Mouse (Mus musculus): ENCODE measurements around the gene Hoxb9. TPM values are rescaled to one million over a fixed set of nuclear protein-coding genes. Genes with fewer than 3 reads are reported as not detected.

Gene Hoxb9
- polyA plus RNA-seq, 1 experiment from 2014 or later: not detected

DNA sequence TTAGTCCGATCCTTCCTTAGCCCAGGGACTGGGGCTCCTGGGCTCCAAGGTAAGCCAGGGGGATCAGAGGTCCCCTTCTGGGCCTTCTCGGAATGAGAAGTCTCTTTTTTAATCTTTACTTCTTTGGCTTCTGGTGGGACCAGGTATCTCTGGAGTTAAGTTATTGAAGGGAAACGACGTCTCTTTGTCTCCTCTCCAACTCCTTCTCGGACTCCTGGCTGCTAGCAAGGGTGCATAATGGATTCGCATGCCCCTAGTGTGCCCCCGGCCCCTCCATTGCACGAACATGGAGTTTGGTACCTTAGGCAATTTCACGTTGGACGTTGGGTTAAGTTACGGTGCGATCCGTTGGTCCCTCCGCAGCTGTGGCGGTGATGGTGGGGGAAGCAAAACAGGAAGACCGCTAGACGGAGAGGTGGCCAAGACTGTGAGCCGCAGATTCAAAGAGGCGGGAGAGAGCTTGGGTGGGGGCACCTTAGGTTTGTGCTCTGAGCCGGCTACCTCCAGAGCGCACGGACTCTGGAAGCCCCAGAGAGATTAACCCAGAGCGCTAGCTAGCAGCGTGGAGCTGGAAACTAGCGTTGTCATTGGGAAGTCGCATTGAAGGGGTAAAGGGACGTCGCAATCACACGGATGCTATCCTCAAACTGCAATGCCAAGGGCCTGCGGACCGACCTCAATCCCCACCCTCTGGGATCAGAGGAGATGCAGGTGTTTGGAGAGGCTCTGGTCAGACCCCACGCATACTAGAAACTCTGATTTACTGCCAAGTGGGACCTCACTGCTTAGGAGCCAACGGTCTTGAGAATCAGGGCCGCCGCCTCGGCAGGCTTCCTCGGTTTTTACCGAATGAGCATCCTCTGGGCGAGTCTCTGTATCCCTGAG lies 15.9 kb upstream of the Hoxb9 start:
- ATAC-seq (replicated peaks; ENCODE audit: low FRiP score) (no peak), DNase-seq (ENCODE audit: low spot score) (peak; percentile 54)
- Histone ChIP-seq H3K4me1 (replicated peaks; ENCODE audit: control insufficient read depth, insufficient read depth, low read length) (no peaks in the 10 kb centered on the region), H3K4me2 (ENCODE audit: low read depth, low read length, severe bottlenecking) (no peak overlapping the region), H3K4me3 (ENCODE audit: low read depth, low read length) (no peak overlapping the region), H3K9me3 (ENCODE audit: control insufficient read depth, low read length) (no peaks in the 10 kb centered on the region), H3K36me3 (ENCODE audit: control insufficient read depth, insufficient read depth, low read length) (no peaks in the 10 kb centered on the region), H3K27me3 (ENCODE audit: control insufficient read depth, insufficient read depth, low read length) (peaks cover 99% of the 10 kb centered on the region), H3K27ac (ENCODE audit: low read depth, low read length) (no peak overlapping the region), H3K9ac (ENCODE audit: low read length) (no peak overlapping the region)
- 2% methylated on average over 39 of the region's 39 CpGs for WGBS

DNA sequence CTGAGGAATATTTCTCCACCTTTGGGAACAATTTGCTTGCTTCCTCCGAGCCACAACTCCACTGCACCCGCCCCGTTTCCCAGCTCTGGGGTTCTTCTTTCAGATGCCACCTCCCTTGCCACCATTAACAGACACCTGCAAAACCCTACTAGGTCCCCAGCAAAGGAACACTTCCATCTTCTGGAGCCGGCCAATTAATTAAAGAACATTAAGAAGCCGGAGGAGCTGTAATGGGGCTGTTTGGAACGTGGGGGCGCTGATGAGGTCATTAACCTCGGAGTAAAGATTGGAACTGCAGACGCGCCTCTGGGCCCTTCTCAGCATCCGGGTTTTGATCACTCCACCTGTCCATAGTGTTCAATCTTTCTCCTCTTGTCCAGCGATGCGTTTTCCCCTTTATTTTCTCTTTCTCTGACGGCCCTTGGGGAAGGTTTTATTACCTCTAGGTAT lies 15.2 kb upstream of the Hoxb9 start:
- H3K9me3 ChIP-seq (ENCODE audit: control insufficient read depth, low read length): no peaks in the 10 kb centered on the region
- ATAC-seq (replicated peaks; ENCODE audit: low FRiP score) (no peak), DNase-seq (ENCODE audit: low spot score) (peak; percentile 56)
- H3K36me3 ChIP-seq (ENCODE audit: control insufficient read depth, insufficient read depth, low read length): no peaks in the 10 kb centered on the region
- peaks cover 99% of the 10 kb centered on the region for H3K27me3 ChIP-seq (ENCODE audit: control insufficient read depth, insufficient read depth, low read length)
- WGBS: under 1% methylated on average over 14 of the region's 14 CpGs
- no peak overlapping the region for H3K27ac ChIP-seq (ENCODE audit: low read depth, low read length)
- H3K9ac ChIP-seq (ENCODE audit: low read length): no peak overlapping the region
- no peak overlapping the region for H3K4me2 ChIP-seq (ENCODE audit: low read depth, low read length, severe bottlenecking)
- no peaks in the 10 kb centered on the region for H3K4me1 ChIP-seq (replicated peaks; ENCODE audit: control insufficient read depth, insufficient read depth, low read length)
- no peak overlapping the region for H3K4me3 ChIP-seq (ENCODE audit: low read depth, low read length)

DNA sequence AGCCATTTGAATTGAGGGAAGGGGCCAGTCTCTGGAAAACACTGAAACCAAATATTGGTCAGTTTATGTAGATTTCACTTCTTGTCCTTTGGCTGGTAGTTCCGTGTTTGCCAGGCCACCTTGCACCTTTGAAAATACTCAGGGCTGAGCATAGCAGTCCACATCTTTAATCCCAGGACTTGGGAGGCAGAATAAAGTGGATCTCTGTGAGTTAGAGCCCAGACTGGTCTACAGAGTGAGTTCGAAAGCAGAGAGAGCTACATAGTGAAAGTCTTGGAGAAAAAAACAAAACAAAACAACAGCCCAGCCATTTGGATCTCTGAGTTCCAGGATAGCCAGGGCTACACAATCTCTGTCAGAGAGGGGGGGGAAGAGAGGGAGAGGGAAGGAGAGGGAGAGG lies 14.1 kb upstream of the Hoxb9 start:
- H3K4me2 ChIP-seq (ENCODE audit: low read depth, low read length, severe bottlenecking): no peak overlapping the region
- ATAC-seq (replicated peaks; ENCODE audit: low FRiP score) (no peak), DNase-seq (ENCODE audit: low spot score) (peak; percentile 18)
- H3K4me1 ChIP-seq (replicated peaks; ENCODE audit: control insufficient read depth, insufficient read depth, low read length): no peaks in the 10 kb centered on the region
- no peaks in the 10 kb centered on the region for H3K9me3 ChIP-seq (ENCODE audit: control insufficient read depth, low read length)
- no peak overlapping the region for H3K27ac ChIP-seq (ENCODE audit: low read depth, low read length)
- WGBS: 28% methylated on average over 2 of the region's 2 CpGs
- H3K36me3 ChIP-seq (ENCODE audit: control insufficient read depth, insufficient read depth, low read length): no peaks in the 10 kb centered on the region
- no peak overlapping the region for H3K4me3 ChIP-seq (ENCODE audit: low read depth, low read length)
- no peak overlapping the region for H3K9ac ChIP-seq (ENCODE audit: low read length)
- peaks cover 100% of the 10 kb centered on the region for H3K27me3 ChIP-seq (ENCODE audit: control insufficient read depth, insufficient read depth, low read length)

DNA sequence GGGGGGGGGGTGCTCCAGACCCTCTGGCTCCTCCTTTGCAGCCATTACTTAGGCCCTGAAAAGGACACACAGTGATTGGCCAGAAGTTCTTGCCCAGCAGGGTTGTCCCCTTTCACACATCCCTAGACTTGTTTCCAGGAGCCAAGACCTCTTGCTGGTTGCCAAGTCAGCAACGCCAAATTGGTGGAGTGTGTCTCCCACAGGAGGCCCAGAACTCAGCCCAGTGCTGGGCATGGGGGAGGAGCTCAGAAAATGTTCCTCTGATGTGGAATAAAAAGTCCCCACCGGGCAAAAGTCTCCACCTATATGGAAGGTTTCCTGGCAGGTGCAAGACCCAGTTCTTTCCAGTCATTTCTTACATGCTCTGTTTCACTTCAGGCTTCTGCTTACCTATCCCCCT lies 12.2 kb upstream of the Hoxb9 start:
- peaks cover 99% of the 10 kb centered on the region for H3K27me3 ChIP-seq (ENCODE audit: control insufficient read depth, insufficient read depth, low read length)
- H3K36me3 ChIP-seq (ENCODE audit: control insufficient read depth, insufficient read depth, low read length): no peaks in the 10 kb centered on the region
- 4% methylated on average over 2 of the region's 2 CpGs for WGBS
- DNase-seq (ENCODE audit: low spot score) (peak; percentile 44), ATAC-seq (replicated peaks; ENCODE audit: low FRiP score) (no peak)
- H3K4me3 ChIP-seq (ENCODE audit: low read depth, low read length): no peak overlapping the region
- no peak overlapping the region for H3K27ac ChIP-seq (ENCODE audit: low read depth, low read length)
- H3K9me3 ChIP-seq (ENCODE audit: control insufficient read depth, low read length): no peaks in the 10 kb centered on the region
- no peaks in the 10 kb centered on the region for H3K4me1 ChIP-seq (replicated peaks; ENCODE audit: control insufficient read depth, insufficient read depth, low read length)
- H3K4me2 ChIP-seq (ENCODE audit: low read depth, low read length, severe bottlenecking): no peak overlapping the region
- H3K9ac ChIP-seq (ENCODE audit: low read length): no peak overlapping the region

DNA sequence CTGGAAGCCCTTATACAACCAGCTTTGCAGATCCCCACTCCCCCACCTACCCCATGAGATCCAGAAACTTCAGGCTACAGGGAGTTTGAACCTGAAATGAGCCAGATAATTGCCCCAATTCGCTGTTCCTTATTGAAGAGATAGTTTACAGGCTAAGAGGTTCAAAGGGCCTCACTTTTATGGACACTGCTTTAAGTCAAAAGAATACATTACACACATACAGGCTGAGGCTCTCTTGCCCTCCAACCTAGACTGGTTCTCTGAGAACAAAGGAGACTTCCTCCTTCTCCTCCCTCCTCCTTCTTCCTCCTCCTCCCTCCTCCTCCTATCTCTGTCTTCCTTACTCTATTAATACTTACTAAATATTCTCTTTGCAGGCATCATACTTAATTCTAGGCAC lies 11.7 kb upstream of the Hoxb9 start:
- H3K27ac ChIP-seq (ENCODE audit: low read depth, low read length): no peak overlapping the region
- peaks cover 99% of the 10 kb centered on the region for H3K27me3 ChIP-seq (ENCODE audit: control insufficient read depth, insufficient read depth, low read length)
- H3K9ac ChIP-seq (ENCODE audit: low read length): no peak overlapping the region
- H3K36me3 ChIP-seq (ENCODE audit: control insufficient read depth, insufficient read depth, low read length): no peaks in the 10 kb centered on the region
- DNase-seq (ENCODE audit: low spot score) (no peak), ATAC-seq (replicated peaks; ENCODE audit: low FRiP score) (no peak)
- H3K4me1 ChIP-seq (replicated peaks; ENCODE audit: control insufficient read depth, insufficient read depth, low read length): no peaks in the 10 kb centered on the region
- H3K9me3 ChIP-seq (ENCODE audit: control insufficient read depth, low read length): no peaks in the 10 kb centered on the region
- no peak overlapping the region for H3K4me2 ChIP-seq (ENCODE audit: low read depth, low read length, severe bottlenecking)
- 0% methylated on average over 1 of the region's 1 CpGs for WGBS
- no peak overlapping the region for H3K4me3 ChIP-seq (ENCODE audit: low read depth, low read length)

DNA sequence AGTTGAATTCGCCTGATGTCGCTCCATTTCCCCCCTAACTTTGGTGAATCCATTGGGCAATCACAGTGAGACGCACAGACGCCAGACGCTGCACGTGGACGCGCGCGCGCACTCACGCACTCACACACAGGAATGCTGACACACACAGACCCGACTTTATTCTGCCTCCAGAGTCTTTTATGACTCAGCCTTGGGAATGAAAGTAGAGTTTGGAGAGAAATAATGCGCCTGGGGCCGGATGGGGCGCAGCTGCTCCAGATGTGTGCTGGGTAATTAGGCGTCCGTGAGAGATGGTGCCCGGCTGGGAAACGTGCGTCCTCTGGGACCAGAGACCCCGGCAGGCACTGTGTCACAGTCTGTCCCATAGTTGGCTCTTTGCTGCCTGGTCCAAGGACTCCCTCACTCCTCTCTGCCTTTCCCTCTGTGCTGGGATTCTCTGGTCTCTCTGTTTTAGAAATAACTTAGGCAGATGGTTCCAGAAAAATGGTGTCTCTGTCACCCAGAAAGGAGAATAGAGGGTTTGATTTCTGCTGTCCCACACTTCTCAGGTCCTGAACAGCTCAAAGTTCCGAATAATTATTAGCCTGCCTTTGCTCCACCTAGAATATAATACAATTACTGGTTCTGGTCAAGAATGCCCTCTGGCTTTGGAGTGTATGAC lies 10.8 kb upstream of the Hoxb9 start:
- no peak overlapping the region for H3K27ac ChIP-seq (ENCODE audit: low read depth, low read length)
- no peaks in the 10 kb centered on the region for H3K9me3 ChIP-seq (ENCODE audit: control insufficient read depth, low read length)
- H3K9ac ChIP-seq (ENCODE audit: low read length): no peak overlapping the region
- H3K4me2 ChIP-seq (ENCODE audit: low read depth, low read length, severe bottlenecking): no peak overlapping the region
- H3K4me3 ChIP-seq (ENCODE audit: low read depth, low read length): no peak overlapping the region
- H3K4me1 ChIP-seq (replicated peaks; ENCODE audit: control insufficient read depth, insufficient read depth, low read length): no peaks in the 10 kb centered on the region
- ATAC-seq (replicated peaks; ENCODE audit: low FRiP score) (no peak), DNase-seq (ENCODE audit: low spot score) (peak; percentile 54)
- peaks cover 98% of the 10 kb centered on the region for H3K27me3 ChIP-seq (ENCODE audit: control insufficient read depth, insufficient read depth, low read length)
- WGBS: 3% methylated on average over 23 of the region's 23 CpGs
- no peaks in the 10 kb centered on the region for H3K36me3 ChIP-seq (ENCODE audit: control insufficient read depth, insufficient read depth, low read length)

DNA sequence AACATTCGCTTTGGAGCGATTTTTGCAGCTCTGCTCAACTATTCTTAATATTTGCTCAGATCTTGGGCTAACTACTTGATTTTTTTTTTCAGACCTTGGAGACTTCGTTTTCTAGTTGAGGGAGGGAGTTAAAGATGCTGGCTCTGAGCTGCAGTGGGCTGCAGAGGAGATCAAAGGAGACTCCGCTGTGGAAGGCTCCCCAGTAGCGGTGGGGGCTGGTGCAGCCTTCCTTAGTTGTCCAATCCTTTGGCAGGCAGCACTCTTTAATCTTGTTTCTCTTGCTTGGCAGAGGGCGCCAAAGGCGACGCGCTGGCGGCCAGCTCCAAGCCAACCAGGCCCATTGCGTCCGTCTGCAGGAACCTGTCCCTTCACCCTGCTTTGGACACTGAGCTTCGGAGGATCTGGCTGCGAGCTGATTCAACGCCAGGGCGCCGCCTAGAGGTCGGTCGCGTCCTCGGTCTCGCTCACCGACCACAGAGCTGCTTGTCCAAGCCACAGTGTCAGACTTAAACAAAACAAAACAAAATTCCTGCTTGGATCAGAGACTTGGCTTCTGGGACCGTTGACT lies 9.8 kb upstream of the Hoxb9 start:
- Histone ChIP-seq H3K4me1 (replicated peaks; ENCODE audit: control insufficient read depth, insufficient read depth, low read length) (no peaks in the 10 kb centered on the region), H3K9me3 (ENCODE audit: control insufficient read depth, low read length) (no peaks in the 10 kb centered on the region), H3K4me2 (ENCODE audit: low read depth, low read length, severe bottlenecking) (no peak overlapping the region), H3K4me3 (ENCODE audit: low read depth, low read length) (no peak overlapping the region), H3K27ac (ENCODE audit: low read depth, low read length) (no peak overlapping the region), H3K9ac (ENCODE audit: low read length) (no peak overlapping the region), H3K36me3 (ENCODE audit: control insufficient read depth, insufficient read depth, low read length) (no peaks in the 10 kb centered on the region), H3K27me3 (ENCODE audit: control insufficient read depth, insufficient read depth, low read length) (peaks cover 98% of the 10 kb centered on the region)
- ATAC-seq (replicated peaks; ENCODE audit: low FRiP score) (no peak), DNase-seq (ENCODE audit: low spot score) (peak; percentile 90)
- WGBS: 1% methylated on average over 24 of the region's 24 CpGs

DNA sequence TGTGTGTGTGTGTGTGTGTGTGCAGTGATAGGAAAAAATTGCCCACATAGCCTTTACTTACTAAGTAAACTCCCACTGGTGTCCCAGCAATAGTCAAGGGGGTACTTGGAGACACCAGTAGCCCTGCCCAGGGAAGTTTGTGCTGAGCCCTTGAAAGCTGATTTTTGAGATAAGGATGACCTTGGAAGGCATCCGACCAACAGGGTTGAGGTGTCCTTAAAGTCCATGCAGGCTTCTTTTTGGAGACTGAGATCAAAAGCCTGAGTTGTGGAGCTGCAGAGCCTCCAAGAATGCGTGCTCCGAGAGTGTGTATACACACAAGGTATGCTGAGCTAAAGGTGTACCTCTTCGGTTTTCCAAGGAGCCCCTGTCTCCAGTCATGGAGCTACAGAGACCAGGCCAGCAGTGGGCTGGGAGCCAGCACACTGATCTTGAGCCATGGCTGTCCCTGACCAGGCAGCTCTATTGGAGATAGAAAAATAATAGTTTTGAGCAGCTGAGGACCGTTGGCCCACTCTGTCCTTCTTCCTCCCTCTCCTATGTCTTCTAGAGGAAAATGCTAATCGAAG lies 8.9 kb upstream of the Hoxb9 start:
- Histone ChIP-seq H3K4me1 (replicated peaks; ENCODE audit: control insufficient read depth, insufficient read depth, low read length) (no peaks in the 10 kb centered on the region), H3K4me2 (ENCODE audit: low read depth, low read length, severe bottlenecking) (no peak overlapping the region), H3K27me3 (ENCODE audit: control insufficient read depth, insufficient read depth, low read length) (peaks cover 98% of the 10 kb centered on the region), H3K27ac (ENCODE audit: low read depth, low read length) (no peak overlapping the region), H3K9me3 (ENCODE audit: control insufficient read depth, low read length) (no peaks in the 10 kb centered on the region), H3K4me3 (ENCODE audit: low read depth, low read length) (no peak overlapping the region), H3K9ac (ENCODE audit: low read length) (no peak overlapping the region), H3K36me3 (ENCODE audit: control insufficient read depth, insufficient read depth, low read length) (no peaks in the 10 kb centered on the region)
- WGBS: 9% methylated on average over 6 of the region's 6 CpGs
- DNase-seq (ENCODE audit: low spot score) (no peak), ATAC-seq (replicated peaks; ENCODE audit: low FRiP score) (no peak)

All from forebrain, embryonic 11.5 days (tissue).